Mouse (Mus musculus): ENCODE measurements at regions not wholly inside any gene's neighbourhood (a gene's known extent, or its start where the extent isn't known, plus 50 kb on each side); places are given as distances from the start of the nearest gene placed in this dataset.
A peak's percentile ranks its signal among the peaks of the same experiment; 100 is the strongest.

- DNase-seq (ENCODE audit: low spot score in 2 of 2): no peak
Observed at GRCm38 (mm10) chr13:15929890-15930289, 81.8 kb upstream of the Inhba start.

GRCm38 (mm10) chr13:15931553-15932162 is 80.0 kb upstream of the Inhba start:
- no peak for DNase-seq (ENCODE audit: low spot score in 2 of 2)

GRCm38 (mm10) chr13:15935689-15936088 is 76.0 kb upstream of the Inhba start:
- no peak for DNase-seq (ENCODE audit: low spot score in 2 of 2)

- peak; percentile 5 to 25 for DNase-seq (ENCODE audit: low spot score in 2 of 2)
Observed at GRCm38 (mm10) chr13:15936109-15936508, 75.5 kb upstream of the Inhba start.

GRCm38 (mm10) chr13:15950143-15950542 is 61.5 kb upstream of the Inhba start:
- DNase-seq (ENCODE audit: low spot score in 2 of 2): no peak

GRCm38 (mm10) chr13:15950885-15951610 is 60.6 kb upstream of the Inhba start:
- no peak for DNase-seq (ENCODE audit: low spot score in 2 of 2)

All from natural killer cell, adult 2 months (primary cell).